Mouse (Mus musculus): ENCODE measurements around the gene Gng13. TPM values are rescaled to one million over a fixed set of nuclear protein-coding genes. Genes with fewer than 3 reads are reported as not detected.

Gene Gng13
- total and polyA plus RNA-seq, 3 experiments: 0.13 to 3.9 TPM; not detected in 1

DNA sequence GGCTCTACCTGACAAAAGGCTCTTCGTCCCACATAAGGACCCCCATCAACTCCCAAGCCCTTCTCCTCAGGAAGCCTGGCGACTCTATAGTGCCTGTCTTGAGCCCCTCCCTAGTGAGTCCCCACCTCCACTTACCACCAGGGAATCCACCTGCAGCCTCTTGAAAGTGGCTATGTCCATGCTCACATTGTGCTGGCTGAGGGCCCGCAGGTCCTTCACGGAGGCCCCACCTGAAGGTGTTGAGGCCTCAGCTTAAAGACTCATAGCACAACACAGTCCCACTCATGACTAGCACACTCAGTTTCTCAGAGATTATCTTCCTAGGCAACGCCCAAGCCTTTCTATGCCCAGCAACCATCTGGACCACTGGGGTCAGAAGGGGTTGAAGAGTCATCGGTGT lies 32.3 kb downstream of the Gng13 start:
- no peaks in the 10 kb centered on the region for H3K36me3 ChIP-seq (ENCODE audit: control insufficient read depth in 1 of 2, insufficient read depth in 2 of 2, low read length in 2 of 2)
- TF ChIP-seq CTCF (IDR thresholded peaks at IDR 0.05 in 2 of 3, conservative IDR thresholded peaks at IDR 0.05 in 1 of 3; ENCODE audit: control insufficient read depth in 1 of 3, insufficient read depth in 1 of 3, low read depth in 2 of 3, low read length in 3 of 3, poor library complexity in 1 of 3, severe bottlenecking in 1 of 3) (no peak), ELF1 (IDR thresholded peaks at IDR 0.05; ENCODE audit: low read depth, low read length) (no peak), TBP (IDR thresholded peaks at IDR 0.05; ENCODE audit: low read depth, low read length) (no peak), HCFC1 (IDR thresholded peaks at IDR 0.05; ENCODE audit: low read depth, low read length) (no peak), MXI1 (IDR thresholded peaks at IDR 0.05; ENCODE audit: low read depth, low read length) (no peak), ZNF384 (IDR thresholded peaks at IDR 0.05; ENCODE audit: low read depth, low read length) (no peak)

DNA sequence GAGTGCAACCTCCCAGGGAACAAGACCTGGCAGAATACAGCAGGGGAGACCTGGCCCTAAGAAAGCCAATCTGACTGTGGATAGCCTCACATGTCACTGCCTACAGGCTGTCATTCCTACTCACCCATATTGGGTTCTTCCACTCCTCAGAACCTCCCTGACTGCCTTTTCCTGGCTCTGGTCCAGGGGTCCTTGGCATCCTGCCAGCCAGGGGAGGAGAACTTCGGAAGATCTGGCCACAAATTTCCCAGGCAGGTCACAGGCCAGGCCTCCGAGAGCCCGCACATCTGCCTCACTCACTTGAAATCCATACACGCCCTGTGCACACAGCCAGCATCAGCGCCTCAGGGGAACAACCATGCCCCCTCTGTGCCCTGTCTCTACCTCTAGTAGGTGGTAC lies 34.5 kb downstream of the Gng13 start:
- TF ChIP-seq ZNF384 (IDR thresholded peaks at IDR 0.05; ENCODE audit: low read depth, low read length) (no peak), MAFK (IDR thresholded peaks at IDR 0.05; ENCODE audit: borderline replicate concordance, low read depth, low read length) (no peak), POLR2AphosphoS5 (IDR thresholded peaks at IDR 0.05; ENCODE audit: borderline replicate concordance, low read depth, low read length) (no peak), POLR2AphosphoS2 (IDR thresholded peaks at IDR 0.05; ENCODE audit: low read length) (no peak), GABPA (IDR thresholded peaks at IDR 0.05; ENCODE audit: low read depth, low read length) (no peak), SMC3 (IDR thresholded peaks at IDR 0.05; ENCODE audit: low read depth, low read length) (no peak), MAZ (IDR thresholded peaks at IDR 0.05; ENCODE audit: low read depth, low read length) (no peak), SIN3A (IDR thresholded peaks at IDR 0.05; ENCODE audit: low read length) (no peak), UBTF (IDR thresholded peaks at IDR 0.05; ENCODE audit: borderline replicate concordance, insufficient read depth, low read depth, low read length) (no peak), ZC3H11A (IDR thresholded peaks at IDR 0.05; ENCODE audit: low read depth, low read length) (no peak), CHD2 (IDR thresholded peaks at IDR 0.05; ENCODE audit: low read length) (no peak), MYB (IDR thresholded peaks at IDR 0.05; ENCODE audit: low read depth, low read length) (no peak), ZMIZ1 (IDR thresholded peaks at IDR 0.05; ENCODE audit: low read depth, low read length) (no peak)
- Histone ChIP-seq H3K9me3 (replicated peaks; ENCODE audit: insufficient read depth, low read length) (no peaks in the 10 kb centered on the region), H3K27ac (ENCODE audit: control insufficient read depth, low read depth, low read length) (no peak overlapping the region), H3K36me3 (ENCODE audit: control insufficient read depth in 1 of 2, insufficient read depth in 2 of 2, low read length in 2 of 2) (no peaks in the 10 kb centered on the region), H3K4me3 (ENCODE audit: control insufficient read depth in 1 of 2, insufficient read depth in 1 of 2, low read depth in 2 of 2, low read length in 2 of 2) (no peak overlapping the region), H3K79me2 (ENCODE audit: control insufficient read depth, insufficient read depth, low read length, poor library complexity) (no peaks in the 10 kb centered on the region), H3K9ac (ENCODE audit: control insufficient read depth, low read depth, low read length, poor library complexity, severe bottlenecking) (no peak overlapping the region), H3K27me3 (ENCODE audit: control insufficient read depth in 1 of 2, insufficient read depth in 2 of 2, low read length in 2 of 2) (peaks cover 0 to 1% of the 10 kb centered on the region in 2 experiments; a peak in 1 of 4 replicates), H3K4me1 (ENCODE audit: control insufficient read depth in 1 of 2, insufficient read depth in 2 of 2, low read length in 2 of 2) (no peaks in the 10 kb centered on the region)
- DNase-seq (ENCODE audit: low read depth, low spot score): no peak

More for the DNA sequence above, 32.3 kb downstream of the Gng13 start:
- Histone ChIP-seq H3K27me3 (ENCODE audit: control insufficient read depth in 1 of 2, insufficient read depth in 2 of 2, low read length in 2 of 2) (peaks cover 0 to 1% of the 10 kb centered on the region in 2 experiments; a peak in 1 of 4 replicates), H3K9me3 (replicated peaks; ENCODE audit: insufficient read depth, low read length) (no peaks in the 10 kb centered on the region), H3K4me3 (ENCODE audit: control insufficient read depth in 1 of 2, insufficient read depth in 1 of 2, low read depth in 2 of 2, low read length in 2 of 2) (no peak overlapping the region), H3K9ac (ENCODE audit: control insufficient read depth, low read depth, low read length, poor library complexity, severe bottlenecking) (no peak overlapping the region), H3K27ac (ENCODE audit: control insufficient read depth, low read depth, low read length) (no peak overlapping the region), H3K4me1 (ENCODE audit: control insufficient read depth in 1 of 2, insufficient read depth in 2 of 2, low read length in 2 of 2) (no peaks in the 10 kb centered on the region), H3K79me2 (ENCODE audit: control insufficient read depth, insufficient read depth, low read length, poor library complexity) (no peaks in the 10 kb centered on the region)
- no peak for DNase-seq (ENCODE audit: low read depth, low spot score)

Data from MEL (cell line).